Mouse (Mus musculus): ENCODE results near the gene Pparg.

GRCm38 (mm10) chr6:115477081-115477695 is 116.4 kb downstream of the Pparg start:
- no peak for TF ChIP-seq CTCF (IDR thresholded peaks at IDR 0.05; ENCODE audit: borderline replicate concordance, insufficient read depth, low read length)
- TF ChIP-seq POLR2A (IDR thresholded peaks at IDR 0.05; ENCODE audit: low read depth, low read length) = no peak

All from embryonic fibroblast, embryonic 13.5 days (primary cell).